Mouse (Mus musculus) midbrain, embryonic 16.5 days (tissue): ENCODE measurements around the gene Erich6. TPM values are rescaled to one million over a fixed set of nuclear protein-coding genes. Genes with fewer than 3 reads are reported as not detected.

ENCODE experiments used
- ATAC-seq: fragments of 200-750 bp; cut with Nextera tagmentation; 2 replicates; pipeline ENCODE4 v1.8.0; 2017; ENCODE audit warnings: moderate TSS enrichment
- H3K27ac ChIP-seq: fragments of 300-500 bp; sonication (generic); 2 replicates; pipeline ENCODE4 v1.5.1; 2014; ENCODE audit warnings: mild to moderate bottlenecking, low read length, mixed read lengths
- H3K27me3 ChIP-seq: fragments of 300-500 bp; sonication (generic); 2 replicates; pipeline ENCODE4 v1.6.1; 2014; ENCODE audit warnings: low read depth, low read length, mixed read lengths; ENCODE audit not compliant: control insufficient read depth, insufficient read depth
- H3K36me3 ChIP-seq: fragments of 300-500 bp; sonication (generic); 2 replicates; pipeline ENCODE4 v1.6.1; 2014; ENCODE audit warnings: mild to moderate bottlenecking, low read length, moderate library complexity, mixed read lengths; ENCODE audit not compliant: control insufficient read depth, insufficient read depth
- H3K4me1 ChIP-seq: fragments of 300-500 bp; sonication (generic); 2 replicates; pipeline ENCODE4 v1.6.1; 2014; ENCODE audit warnings: mild to moderate bottlenecking, low read length, mixed read lengths; ENCODE audit not compliant: control insufficient read depth, insufficient read depth
- H3K4me2 ChIP-seq: fragments of 300-500 bp; sonication (generic); 2 replicates; pipeline ENCODE4 v1.6.1; 2014; ENCODE audit warnings: mild to moderate bottlenecking, low read length, mixed read lengths
- H3K4me3 ChIP-seq: fragments of 300-500 bp; sonication (generic); 2 replicates; pipeline ENCODE4 v1.5.1; 2014; ENCODE audit warnings: low read depth, mild to moderate bottlenecking, low read length, moderate library complexity, mixed read lengths
- H3K9ac ChIP-seq: fragments of 300-500 bp; sonication (generic); 2 replicates; pipeline ENCODE4 v1.6.1; 2014; ENCODE audit warnings: low read depth, low read length, mixed read lengths
- H3K9me3 ChIP-seq: fragments of 300-500 bp; sonication (generic); replicated peaks from 2 replicates; pipeline ENCODE4 v1.6.1; 2014; ENCODE audit warnings: mild to moderate bottlenecking, low read length, mixed read lengths; ENCODE audit not compliant: control insufficient read depth, poor library complexity, severe bottlenecking
- WGBS: fragments of 180-500 bp; shearing (Covaris S2); extraction: QIAGEN DNeasy Blood & Tissue Kit; methylation state at CpG from one replicate; pipeline ENCODE4 v1.1.7; 2014; 5-methylcytosine and 5-hydroxymethylcytosine counted together
- polyA plus RNA-seq: library from polyadenylated mRNA; unstranded; fragments of >200 nt; fragmentation: Nextera tagmentation; extraction: Ambion mirVana; gene quantifications from 2 replicates; pipeline ENCODE4 v1.2.1, GENCODE M21; 2015

Erich6 gene
- polyA plus RNA-seq, 1 experiment from 2014 or later: 0.26 TPM

GRCm38 (mm10) chr3:58655362-58656130 lies 18.5 kb upstream of the Erich6 start:
- 50% methylated on average over 17 of the region's 17 CpGs for WGBS
- Histone ChIP-seq H3K36me3 (no peaks in the 10 kb centered on the region), H3K4me2 (no peak overlapping the region), H3K9me3 (no peaks in the 10 kb centered on the region), H3K4me3 (no peak overlapping the region), H3K27me3 (no peaks in the 10 kb centered on the region), H3K27ac (no peak overlapping the region), H3K4me1 (no peaks in the 10 kb centered on the region), H3K9ac (no peak overlapping the region)
- ATAC-seq: peak; percentile 81

- Histone ChIP-seq H3K4me1 (no peaks in the 10 kb centered on the region), H3K27ac (no peak overlapping the region), H3K27me3 (no peaks in the 10 kb centered on the region), H3K9ac (no peak overlapping the region), H3K4me2 (no peak overlapping the region), H3K4me3 (no peak overlapping the region), H3K9me3 (no peaks in the 10 kb centered on the region), H3K36me3 (no peaks in the 10 kb centered on the region)
- no peak for ATAC-seq
- WGBS: 63% methylated on average over 5 of the region's 5 CpGs
These were observed 16.9 kb upstream of the Erich6 start for GRCm38 (mm10) chr3:58653907-58654306.

GRCm38 (mm10) chr3:58650328-58650727 lies 13.3 kb upstream of the Erich6 start:
- Histone ChIP-seq H3K4me2 (no peak overlapping the region), H3K9ac (no peak overlapping the region), H3K4me1 (no peaks in the 10 kb centered on the region), H3K4me3 (no peak overlapping the region), H3K9me3 (no peaks in the 10 kb centered on the region), H3K27me3 (no peaks in the 10 kb centered on the region), H3K27ac (no peak overlapping the region), H3K36me3 (no peaks in the 10 kb centered on the region)
- ATAC-seq: no peak
- WGBS: 94% methylated on average over 4 of the region's 4 CpGs

DNA sequence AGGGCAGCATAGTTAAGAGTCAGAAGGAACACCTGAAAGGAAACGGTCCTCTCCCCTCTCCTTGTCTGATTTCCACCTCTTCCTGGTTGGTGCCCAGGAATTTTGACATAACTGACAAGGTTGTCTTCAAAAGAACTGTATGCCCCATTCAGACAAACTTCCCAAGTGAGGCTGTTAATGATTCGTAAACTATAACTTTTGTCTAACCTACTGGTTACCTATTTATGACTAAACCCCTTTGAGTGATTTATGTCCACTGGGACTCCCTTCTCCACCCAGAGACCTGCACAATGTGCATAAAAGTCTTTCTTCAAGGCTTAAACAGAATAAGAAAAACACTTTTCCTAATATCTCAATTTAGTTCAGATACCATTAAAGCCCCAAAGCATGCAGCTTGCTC lies 10.2 kb upstream of the Erich6 start:
- H3K9ac ChIP-seq: no peak overlapping the region
- H3K27me3 ChIP-seq: no peaks in the 10 kb centered on the region
- 86% methylated on average over 2 of the region's 2 CpGs for WGBS
- H3K4me2 ChIP-seq: no peak overlapping the region
- H3K4me3 ChIP-seq: no peak overlapping the region
- H3K4me1 ChIP-seq: no peaks in the 10 kb centered on the region
- H3K27ac ChIP-seq: no peak overlapping the region
- H3K36me3 ChIP-seq: no peaks in the 10 kb centered on the region
- no peaks in the 10 kb centered on the region for H3K9me3 ChIP-seq
- ATAC-seq: no peak

DNA sequence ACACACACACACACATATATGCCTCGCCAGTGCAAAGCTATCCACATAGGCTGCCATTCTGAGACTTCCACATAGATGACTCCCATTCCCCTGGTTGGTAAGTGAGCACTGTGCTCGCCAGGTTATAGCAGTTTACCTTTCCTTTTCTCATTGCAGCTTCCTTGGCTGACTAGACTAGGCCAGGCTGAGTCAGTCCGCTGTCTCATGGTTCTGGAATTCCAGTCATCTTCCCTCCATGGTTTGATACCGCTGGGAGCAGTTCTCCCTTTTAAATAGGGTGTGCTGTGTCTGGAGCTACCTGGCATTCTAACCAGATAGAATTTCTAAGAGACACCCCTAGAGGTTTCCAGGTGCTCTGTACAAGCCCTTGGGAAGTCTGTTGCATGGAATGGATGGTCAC lies 9.2 kb upstream of the Erich6 start:
- Histone ChIP-seq H3K9ac (no peak overlapping the region), H3K27ac (no peak overlapping the region), H3K27me3 (no peaks in the 10 kb centered on the region), H3K4me1 (no peaks in the 10 kb centered on the region), H3K4me2 (no peak overlapping the region), H3K36me3 (no peaks in the 10 kb centered on the region), H3K9me3 (no peaks in the 10 kb centered on the region), H3K4me3 (no peak overlapping the region)
- no peak for ATAC-seq
- 82% methylated on average over 4 of the region's 4 CpGs for WGBS

DNA sequence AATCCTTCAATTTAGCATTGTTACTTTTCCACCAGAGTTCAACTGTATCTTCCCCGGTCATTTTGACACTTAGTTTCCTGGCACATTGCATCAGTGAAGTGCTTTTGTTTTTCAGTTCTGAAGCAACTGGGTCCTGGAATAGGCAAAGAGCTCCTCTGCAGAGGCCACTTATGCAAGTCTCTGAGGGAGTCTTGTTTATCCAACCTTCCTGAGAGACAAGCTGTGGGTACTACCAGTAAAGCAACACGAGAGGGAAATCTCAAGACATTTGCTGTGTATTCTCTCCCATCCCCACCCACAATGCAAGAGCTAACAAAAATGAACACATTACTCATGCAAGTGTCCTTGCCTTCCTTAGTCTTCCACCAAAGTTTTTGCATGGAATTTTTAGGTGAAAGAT lies 5.3 kb downstream of the Erich6 start:
- Histone ChIP-seq H3K27ac (no peak overlapping the region), H3K4me2 (no peak overlapping the region), H3K4me3 (no peak overlapping the region), H3K4me1 (no peaks in the 10 kb centered on the region), H3K9me3 (no peaks in the 10 kb centered on the region), H3K27me3 (no peaks in the 10 kb centered on the region), H3K9ac (no peak overlapping the region), H3K36me3 (no peaks in the 10 kb centered on the region)
- 89% methylated on average over 2 of the region's 2 CpGs for WGBS
- ATAC-seq: no peak

GRCm38 (mm10) chr3:58624981-58625380 lies 12.0 kb downstream of the Erich6 start:
- Histone ChIP-seq H3K9ac (no peak overlapping the region), H3K27ac (no peak overlapping the region), H3K9me3 (no peaks in the 10 kb centered on the region), H3K27me3 (no peaks in the 10 kb centered on the region), H3K4me1 (no peaks in the 10 kb centered on the region), H3K4me3 (no peak overlapping the region), H3K36me3 (no peaks in the 10 kb centered on the region), H3K4me2 (no peak overlapping the region)
- 90% methylated on average over 4 of the region's 4 CpGs for WGBS
- no peak for ATAC-seq

- no peak overlapping the region for H3K9ac ChIP-seq
- no peaks in the 10 kb centered on the region for H3K4me1 ChIP-seq
- no peaks in the 10 kb centered on the region for H3K9me3 ChIP-seq
- no peak overlapping the region for H3K4me3 ChIP-seq
- no peaks in the 10 kb centered on the region for H3K36me3 ChIP-seq
- H3K4me2 ChIP-seq: no peak overlapping the region
- H3K27ac ChIP-seq: no peak overlapping the region
- ATAC-seq: no peak
- H3K27me3 ChIP-seq: no peaks in the 10 kb centered on the region
- 75% methylated on average over 3 of the region's 3 CpGs for WGBS
These were observed 14.2 kb downstream of the Erich6 start for GRCm38 (mm10) chr3:58622665-58623394.

- no peak overlapping the region for H3K27ac ChIP-seq
- H3K4me1 ChIP-seq: no peaks in the 10 kb centered on the region
- H3K9ac ChIP-seq: no peak overlapping the region
- H3K36me3 ChIP-seq: no peaks in the 10 kb centered on the region
- no peak overlapping the region for H3K4me3 ChIP-seq
- H3K9me3 ChIP-seq: no peaks in the 10 kb centered on the region
- no peaks in the 10 kb centered on the region for H3K27me3 ChIP-seq
- 74% methylated on average over 7 of the region's 7 CpGs for whole genome bisulfite sequencing
- ATAC-seq: no peak
- no peak overlapping the region for H3K4me2 ChIP-seq
These were observed 15.9 kb downstream of the Erich6 start for GRCm38 (mm10) chr3:58621066-58621465.
